Mouse (Mus musculus): ENCODE results near the gene Armc5. TPM values are rescaled to one million over a fixed set of nuclear protein-coding genes. Genes with fewer than 3 reads are reported as not detected.

Armc5 gene
- polyA plus RNA-seq, 1 experiment, result 17.3 TPM

DNA sequence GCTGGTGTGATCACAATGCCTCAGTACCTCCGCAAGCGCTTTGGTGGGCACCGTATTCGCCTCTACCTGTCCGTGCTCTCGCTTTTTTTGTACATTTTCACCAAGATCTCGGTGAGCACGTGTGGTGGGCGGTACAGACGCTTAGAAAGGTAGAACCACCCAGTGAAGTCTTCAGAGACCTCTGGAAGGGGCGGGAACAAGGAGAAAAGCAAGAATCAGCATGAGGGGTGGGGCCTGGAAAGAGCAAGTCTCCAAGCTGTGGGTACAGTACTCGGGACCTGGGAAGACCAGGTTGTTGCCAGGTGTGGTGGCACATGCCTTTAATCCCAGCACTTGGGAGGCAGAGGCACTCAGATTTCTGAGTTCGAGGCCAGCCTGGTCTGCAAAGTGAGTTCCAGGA is 30.2 kb downstream of the Armc5 start:
- DNase-seq (ENCODE audit: low read depth), result no peak
- no peak for TF ChIP-seq CTCF (IDR thresholded peaks at IDR 0.05; ENCODE audit: borderline replicate concordance, extremely low read depth, insufficient read depth, insufficient read length)
- TF ChIP-seq POLR2A (IDR thresholded peaks at IDR 0.05; ENCODE audit: borderline replicate concordance, extremely low read depth, insufficient read depth, insufficient read length, poor library complexity, severe bottlenecking), result no peak

DNA sequence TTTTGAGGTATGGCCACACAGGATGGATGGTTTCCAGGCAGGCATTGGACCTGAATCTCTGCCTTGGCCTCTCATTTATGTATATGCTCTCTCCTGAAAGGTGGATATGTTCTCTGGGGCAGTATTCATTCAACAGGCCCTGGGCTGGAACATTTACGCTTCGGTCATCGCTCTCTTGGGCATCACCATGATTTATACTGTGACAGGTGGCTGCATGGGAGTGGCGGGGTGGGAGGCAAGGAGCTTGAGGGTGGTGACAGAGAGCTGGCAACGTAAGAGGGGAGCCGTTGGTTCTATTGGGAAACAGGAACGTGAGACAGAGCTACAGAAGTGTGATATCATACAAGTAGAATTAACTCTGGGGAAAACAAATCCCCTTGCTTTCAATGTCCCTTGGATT is 30.7 kb downstream of the Armc5 start:
- TF ChIP-seq POLR2A (IDR thresholded peaks at IDR 0.05; ENCODE audit: borderline replicate concordance, extremely low read depth, insufficient read depth, insufficient read length, poor library complexity, severe bottlenecking) (no peak), CTCF (IDR thresholded peaks at IDR 0.05; ENCODE audit: borderline replicate concordance, extremely low read depth, insufficient read depth, insufficient read length) (no peak)
- no peak for DNase-seq (ENCODE audit: low read depth)

DNA sequence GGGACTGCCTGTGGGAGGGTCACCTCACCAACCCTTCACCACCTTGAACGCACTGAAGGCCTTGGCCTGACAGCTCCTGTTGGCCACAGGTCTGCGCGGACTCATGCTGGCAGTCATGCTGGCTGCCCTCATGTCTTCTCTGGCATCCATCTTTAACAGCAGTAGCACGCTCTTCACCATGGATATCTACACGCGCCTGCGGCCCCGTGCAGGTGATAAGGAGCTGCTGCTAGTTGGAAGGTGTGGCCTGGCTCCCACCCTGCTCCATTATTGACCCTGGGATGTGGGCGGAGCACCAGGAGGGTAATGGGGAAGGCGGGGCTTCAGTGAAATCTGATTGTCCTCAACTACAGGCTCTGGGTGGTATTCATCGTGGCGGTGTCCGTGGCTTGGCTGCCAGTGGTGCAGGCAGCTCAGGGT is 33.3 kb downstream of the Armc5 start:
- no peak for DNase-seq (ENCODE audit: low read depth)

DNA sequence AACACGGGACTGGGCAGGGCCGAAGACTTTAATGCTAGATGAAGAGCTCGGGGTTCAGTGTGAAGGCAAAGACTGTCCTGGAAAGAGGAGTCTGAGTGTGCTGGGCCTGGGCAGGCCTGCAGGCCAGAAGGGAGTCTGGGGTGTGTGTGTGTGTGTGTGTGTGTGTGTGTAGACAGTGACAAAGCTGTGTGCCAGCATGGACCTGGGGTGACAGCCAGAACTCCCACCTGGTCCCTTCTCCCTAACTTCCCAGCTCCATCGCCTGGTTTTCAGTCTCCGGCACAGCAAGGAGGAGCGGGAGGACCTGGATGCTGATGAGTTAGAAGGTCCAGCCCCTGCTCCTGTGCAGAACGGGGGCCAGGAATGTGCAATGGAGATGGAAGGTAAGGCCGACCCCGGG is 34.4 kb downstream of the Armc5 start:
- TF ChIP-seq CTCF (IDR thresholded peaks at IDR 0.05; ENCODE audit: borderline replicate concordance, extremely low read depth, insufficient read depth, insufficient read length) (no peak), POLR2A (IDR thresholded peaks at IDR 0.05; ENCODE audit: borderline replicate concordance, extremely low read depth, insufficient read depth, insufficient read length, poor library complexity, severe bottlenecking) (no peak)
- no peak for DNase-seq (ENCODE audit: low read depth)

More for the DNA sequence above, 33.3 kb downstream of the Armc5 start:
- TF ChIP-seq POLR2A (IDR thresholded peaks at IDR 0.05; ENCODE audit: borderline replicate concordance, extremely low read depth, insufficient read depth, insufficient read length, poor library complexity, severe bottlenecking) (no peak), CTCF (IDR thresholded peaks at IDR 0.05; ENCODE audit: borderline replicate concordance, extremely low read depth, insufficient read depth, insufficient read length) (no peak)

DNA sequence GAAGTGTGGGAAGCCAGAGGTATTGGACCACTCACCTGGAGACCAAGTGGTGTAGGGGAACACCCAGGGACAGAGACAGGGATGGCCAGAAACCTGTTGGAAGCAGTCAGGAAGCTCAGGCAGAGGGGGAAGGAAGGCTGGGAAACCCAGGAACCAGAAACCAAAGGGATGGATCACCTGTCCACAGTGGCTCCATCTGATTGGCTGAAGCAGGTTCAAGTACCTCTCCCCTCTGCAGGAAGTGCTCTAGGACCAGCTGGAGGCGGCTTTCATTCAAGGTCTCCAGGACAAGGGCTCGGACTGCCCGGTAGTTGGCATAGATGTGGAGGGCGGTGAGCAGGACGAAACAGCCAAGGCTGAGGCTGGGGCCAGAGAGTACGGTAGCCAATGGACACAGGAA is 38.9 kb downstream of the Armc5 start:
- no peak for TF ChIP-seq POLR2A (IDR thresholded peaks at IDR 0.05; ENCODE audit: borderline replicate concordance, extremely low read depth, insufficient read depth, insufficient read length, poor library complexity, severe bottlenecking)
- no peak for TF ChIP-seq CTCF (IDR thresholded peaks at IDR 0.05; ENCODE audit: borderline replicate concordance, extremely low read depth, insufficient read depth, insufficient read length)
- no peak for DNase-seq (ENCODE audit: low read depth)

DNA sequence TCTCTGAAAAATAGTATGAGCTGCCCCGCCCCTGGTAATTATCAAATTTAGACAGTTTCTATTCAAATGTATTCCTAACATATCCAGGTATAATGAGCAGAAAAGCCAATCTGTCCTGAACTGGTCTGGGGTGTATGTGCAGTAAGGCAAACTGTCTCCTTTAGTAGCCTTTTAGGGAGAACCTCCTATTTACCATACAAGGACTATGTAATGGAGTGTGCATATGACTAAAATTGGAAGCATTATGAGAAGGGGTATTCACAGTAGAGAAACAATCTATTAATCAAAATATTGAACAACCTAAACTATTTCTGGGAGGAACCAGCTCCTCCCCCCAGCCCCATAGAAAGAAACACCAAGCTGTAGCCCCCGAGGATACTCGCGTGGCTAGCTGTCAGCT is 42.6 kb downstream of the Armc5 start:
- DNase-seq (ENCODE audit: low read depth), result no peak
- no peak for TF ChIP-seq POLR2A (IDR thresholded peaks at IDR 0.05; ENCODE audit: borderline replicate concordance, extremely low read depth, insufficient read depth, insufficient read length, poor library complexity, severe bottlenecking)
- no peak for TF ChIP-seq CTCF (IDR thresholded peaks at IDR 0.05; ENCODE audit: borderline replicate concordance, extremely low read depth, insufficient read depth, insufficient read length)

DNA sequence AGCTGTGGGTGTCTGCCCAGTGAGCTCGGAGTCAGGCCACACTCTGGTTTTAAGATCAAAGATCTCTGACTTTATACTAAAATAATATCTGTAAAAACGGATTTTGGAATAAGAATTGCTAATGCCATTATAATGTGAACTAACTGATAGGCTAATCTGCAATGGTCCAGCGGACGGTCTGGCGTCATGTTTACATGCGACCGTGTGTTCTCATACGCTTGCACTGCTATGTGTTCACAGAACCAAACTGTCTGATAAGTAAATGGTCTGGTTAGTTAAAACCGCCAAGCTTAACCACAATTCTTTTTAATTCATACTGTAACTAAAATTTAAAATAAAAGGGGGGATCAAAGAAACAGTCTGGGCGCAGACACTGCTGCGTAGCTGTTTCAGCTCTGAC is 44.6 kb downstream of the Armc5 start:
- no peak for TF ChIP-seq CTCF (IDR thresholded peaks at IDR 0.05; ENCODE audit: borderline replicate concordance, extremely low read depth, insufficient read depth, insufficient read length)
- TF ChIP-seq POLR2A (IDR thresholded peaks at IDR 0.05; ENCODE audit: borderline replicate concordance, extremely low read depth, insufficient read depth, insufficient read length, poor library complexity, severe bottlenecking), result no peak
- no peak for DNase-seq (ENCODE audit: low read depth)

DNA sequence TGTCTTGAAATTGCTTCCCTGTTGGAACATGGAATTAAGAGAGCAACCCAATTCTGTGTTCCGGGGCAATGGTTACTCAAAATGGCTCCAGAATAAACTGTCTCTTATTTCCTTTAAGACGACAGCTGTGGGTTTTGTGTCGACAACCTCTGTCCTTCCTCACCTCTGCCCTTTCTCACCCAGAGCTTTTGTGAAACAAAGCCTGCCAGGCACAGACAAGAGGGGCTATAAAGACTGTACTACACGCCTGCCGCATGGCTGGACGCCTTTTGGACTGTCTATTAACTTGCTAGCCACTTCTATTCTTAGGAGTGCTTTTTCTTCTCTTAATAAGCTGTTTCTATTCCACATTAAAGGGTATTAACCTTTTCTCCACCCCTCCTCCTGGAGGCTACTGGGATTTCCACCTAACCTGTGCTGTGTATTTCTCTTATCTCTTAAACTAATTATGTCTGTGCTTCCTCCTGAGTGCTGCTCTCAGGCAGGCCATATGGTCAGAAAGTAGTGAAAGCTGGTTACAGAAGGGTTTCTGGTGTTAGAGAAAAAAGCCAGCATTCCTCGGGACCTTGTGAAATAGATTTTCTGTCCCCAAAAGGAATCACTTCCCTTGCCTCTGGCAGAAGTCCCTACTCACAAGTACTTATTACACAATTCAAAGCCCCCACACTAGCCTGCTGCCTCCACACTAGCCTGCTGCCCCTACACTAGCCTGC is 45.5 kb downstream of the Armc5 start:
- TF ChIP-seq POLR2A (IDR thresholded peaks at IDR 0.05; ENCODE audit: borderline replicate concordance, extremely low read depth, insufficient read depth, insufficient read length, poor library complexity, severe bottlenecking) (no peak), CTCF (IDR thresholded peaks at IDR 0.05; ENCODE audit: borderline replicate concordance, extremely low read depth, insufficient read depth, insufficient read length) (no peak)
- DNase-seq (ENCODE audit: low read depth), result peak; percentile 37

DNA sequence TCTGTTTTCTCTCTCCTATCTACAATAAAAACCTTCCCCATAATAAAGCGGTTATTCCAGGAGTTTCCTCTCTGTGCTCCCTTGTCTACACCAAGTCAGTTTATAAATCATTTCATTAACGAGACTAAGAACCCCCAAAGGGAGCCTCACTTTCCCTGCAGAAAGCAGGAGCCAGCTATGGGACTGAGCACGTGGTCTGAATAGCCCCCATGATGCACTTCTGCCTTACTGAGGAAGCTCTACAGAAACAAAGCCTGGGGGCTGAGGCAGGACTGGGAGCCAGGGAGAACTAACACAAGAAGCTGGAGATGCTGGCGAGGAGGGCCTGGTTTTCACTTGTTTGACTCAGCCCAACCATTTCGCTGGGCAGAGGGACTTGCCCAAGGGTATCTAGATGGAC is 46.9 kb downstream of the Armc5 start:
- TF ChIP-seq POLR2A (IDR thresholded peaks at IDR 0.05; ENCODE audit: borderline replicate concordance, extremely low read depth, insufficient read depth, insufficient read length, poor library complexity, severe bottlenecking) (no peak), CTCF (IDR thresholded peaks at IDR 0.05; ENCODE audit: borderline replicate concordance, extremely low read depth, insufficient read depth, insufficient read length) (no peak)
- peak; percentile 26 for DNase-seq (ENCODE audit: low read depth)

DNA sequence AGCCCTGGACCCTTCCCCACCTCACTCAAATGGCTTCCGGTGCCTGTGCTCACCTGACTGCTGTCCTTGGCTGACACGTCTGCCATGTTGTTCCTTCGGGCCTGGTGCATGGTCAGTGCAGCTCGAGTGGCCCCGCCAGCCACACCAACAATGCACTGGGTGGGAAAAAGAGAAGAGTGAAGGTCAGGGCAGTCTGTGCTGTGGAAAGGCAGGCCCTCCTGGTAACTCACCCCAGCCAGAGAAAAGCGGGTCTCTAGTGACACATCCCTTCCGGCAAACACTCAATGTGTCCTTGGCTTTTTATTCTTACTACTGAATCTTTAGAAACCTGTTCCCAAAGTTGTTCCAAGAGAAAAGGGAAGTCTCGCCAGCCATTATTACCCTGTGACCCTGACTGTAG is 47.9 kb downstream of the Armc5 start:
- no peak for DNase-seq (ENCODE audit: low read depth)

DNA sequence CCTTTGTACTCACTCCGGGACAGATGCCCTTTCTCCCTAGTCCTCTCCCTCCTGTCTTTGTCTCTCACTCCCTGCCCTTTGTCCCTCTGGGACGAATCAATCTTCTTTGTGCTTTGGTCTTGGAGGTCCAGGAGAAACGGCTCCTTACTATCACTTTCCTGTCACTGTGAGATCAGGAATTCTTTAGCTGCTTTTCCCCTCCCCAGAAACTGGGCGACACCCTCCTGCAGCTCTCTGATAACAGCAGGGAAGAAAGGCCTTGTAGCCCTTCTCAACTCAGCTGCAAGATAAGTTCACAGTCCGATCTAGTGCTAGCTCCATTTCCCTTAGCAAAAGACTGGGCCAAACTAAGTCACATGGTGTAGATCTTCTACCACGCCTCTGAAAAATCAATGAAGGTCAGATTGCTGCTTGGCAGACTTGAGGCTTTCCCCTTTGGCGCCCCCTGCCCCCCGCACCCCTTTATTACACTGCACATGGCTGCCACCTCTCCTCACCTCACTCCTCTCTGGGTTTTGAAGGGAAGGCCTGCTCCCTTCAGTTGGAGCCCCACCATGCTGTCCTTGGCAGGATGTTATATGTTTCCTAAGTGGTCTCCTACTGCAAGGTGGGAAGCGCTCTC is 51.9 kb downstream of the Armc5 start:
- TF ChIP-seq POLR2A (IDR thresholded peaks at IDR 0.05; ENCODE audit: borderline replicate concordance, extremely low read depth, insufficient read depth, insufficient read length, poor library complexity, severe bottlenecking) (no peak), CTCF (IDR thresholded peaks at IDR 0.05; ENCODE audit: borderline replicate concordance, extremely low read depth, insufficient read depth, insufficient read length) (peak; percentile 50)
- DNase-seq (ENCODE audit: low read depth), result peak; percentile 46

More for the DNA sequence above, 47.9 kb downstream of the Armc5 start:
- no peak for TF ChIP-seq CTCF (IDR thresholded peaks at IDR 0.05; ENCODE audit: borderline replicate concordance, extremely low read depth, insufficient read depth, insufficient read length)
- TF ChIP-seq POLR2A (IDR thresholded peaks at IDR 0.05; ENCODE audit: borderline replicate concordance, extremely low read depth, insufficient read depth, insufficient read length, poor library complexity, severe bottlenecking), result no peak

Other genes with a start within 250 kb of the Armc5 start
- 6.9 and 10.1 TPM in 2 replicates for gene Pycard, start 243.5 kb upstream of the Armc5 start, polyA plus RNA-seq (2012; rRNA removed)
- 0.92 and 1.0 TPM in 2 replicates for gene Trim72, start 233.4 kb upstream of the Armc5 start, polyA plus RNA-seq (2012; rRNA removed)
- 1.2 and 1.3 TPM in 2 replicates for gene Itgam, start 174.7 kb upstream of the Armc5 start, polyA plus RNA-seq (2012; rRNA removed)
- 0.03 TPM in 1 of 2 replicates, not detected in the other for gene Gm49368, start 174.7 kb upstream of the Armc5 start, polyA plus RNA-seq (2012; rRNA removed)
- gene Itgax, start 107.8 kb upstream of the Armc5 start, polyA plus RNA-seq (2012; rRNA removed), result 0.08 and 0.22 TPM in 2 replicates
- gene Itgad, start 83.0 kb upstream of the Armc5 start, polyA plus RNA-seq (2012; rRNA removed), result 0.09 TPM in 1 of 2 replicates, not detected in the other
- 0.68 and 0.77 TPM in 2 replicates for gene Cox6a2, start 31.0 kb upstream of the Armc5 start, polyA plus RNA-seq (2012; rRNA removed)
- 3.5 and 4.4 TPM in 2 replicates for gene 9130023H24Rik, start 689 bp downstream of the Armc5 start, polyA plus RNA-seq (2012; rRNA removed)
- 10.4 and 21.3 TPM in 2 replicates for gene Tgfb1i1, start 9.5 kb downstream of the Armc5 start, polyA plus RNA-seq (2012; rRNA removed)
- 0.04 TPM in 1 of 2 replicates, not detected in the other for gene Slc5a2, start 28.3 kb downstream of the Armc5 start, polyA plus RNA-seq (2012; rRNA removed)
- gene BC017158, start 60.8 kb downstream of the Armc5 start, polyA plus RNA-seq (2012; rRNA removed), result 27.6 and 34.2 TPM in 2 replicates
- 22.8 and 29.1 TPM in 2 replicates for gene Rgs10, start 181.4 kb downstream of the Armc5 start, polyA plus RNA-seq (2012; rRNA removed)
- 141 and 169 TPM in 2 replicates for gene Tial1, start 224.4 kb downstream of the Armc5 start, polyA plus RNA-seq (2012; rRNA removed)